Mouse (Mus musculus) brain, embryonic 18.5 days (tissue): ENCODE measurements at regions not wholly inside any gene's neighbourhood (a gene's known extent, or its start where the extent isn't known, plus 50 kb on each side); places are given as distances from the start of the nearest gene placed in this dataset.
"Not testable (repeated sequence)": the region's sequence is repeated elsewhere in the genome, so short reads cannot be mapped to it uniquely, and the experiment has no call there.

ENCODE experiments used
- DNase-seq: peaks from one replicate; pipeline ENCODE4 v3.0.0-alpha.2; 2012; ENCODE audit warnings: low read depth, low spot score

DNA sequence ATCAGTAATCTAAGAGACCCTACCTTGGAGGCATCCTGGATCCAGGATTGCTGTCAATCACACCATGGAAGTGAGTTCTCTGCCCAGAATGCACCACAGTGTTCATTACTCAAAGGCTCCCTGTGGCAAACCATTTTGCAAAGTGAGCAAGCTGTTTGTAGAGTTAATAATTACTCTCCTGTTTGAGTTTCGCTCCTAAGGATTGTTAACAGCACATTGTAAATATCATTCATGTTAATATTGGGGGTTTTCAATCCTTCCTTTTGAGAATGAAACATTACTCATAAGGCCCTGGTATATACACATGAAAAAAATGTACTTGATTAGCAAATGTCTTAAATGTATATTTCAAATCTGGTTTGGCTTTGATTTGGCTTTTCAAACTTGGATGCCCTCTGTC, 58.1 kb upstream of the Clstn2 start:
- no peak for DNase-seq

DNA sequence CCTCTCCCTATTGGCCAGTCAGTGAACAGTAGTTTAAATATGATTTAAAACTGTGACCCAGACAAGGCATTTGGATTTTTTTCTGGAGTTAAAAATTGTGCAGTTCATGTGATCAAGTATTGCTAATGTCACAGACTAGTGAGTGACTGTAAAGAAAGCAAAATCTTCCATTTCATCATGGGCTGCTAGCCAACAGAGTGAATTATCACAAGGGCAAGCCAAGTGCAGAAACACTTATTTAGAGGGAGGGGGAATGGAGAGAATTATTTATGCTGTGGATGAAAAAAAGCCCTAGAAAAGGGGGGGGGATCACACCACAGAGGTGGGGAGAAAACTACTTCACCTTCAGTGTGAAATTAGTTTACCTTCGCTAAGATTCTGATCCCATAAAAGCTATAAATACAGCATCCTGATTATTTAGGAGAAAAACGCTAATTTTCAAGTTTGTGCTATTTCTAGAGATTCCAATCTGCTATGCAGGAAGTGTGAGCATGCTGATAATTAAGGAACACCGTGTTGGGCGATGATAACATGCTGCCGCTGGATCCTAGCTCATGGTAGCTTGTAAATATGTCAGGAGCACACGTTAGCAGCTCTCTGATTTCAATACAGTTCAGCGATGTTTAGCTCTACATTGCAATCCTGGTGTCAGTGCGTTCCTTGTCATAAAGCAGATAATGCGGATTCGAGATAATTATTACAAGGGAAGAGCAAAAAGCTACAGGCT, 62.2 kb upstream of the Clstn2 start:
- peak; percentile 18 for DNase-seq

DNA sequence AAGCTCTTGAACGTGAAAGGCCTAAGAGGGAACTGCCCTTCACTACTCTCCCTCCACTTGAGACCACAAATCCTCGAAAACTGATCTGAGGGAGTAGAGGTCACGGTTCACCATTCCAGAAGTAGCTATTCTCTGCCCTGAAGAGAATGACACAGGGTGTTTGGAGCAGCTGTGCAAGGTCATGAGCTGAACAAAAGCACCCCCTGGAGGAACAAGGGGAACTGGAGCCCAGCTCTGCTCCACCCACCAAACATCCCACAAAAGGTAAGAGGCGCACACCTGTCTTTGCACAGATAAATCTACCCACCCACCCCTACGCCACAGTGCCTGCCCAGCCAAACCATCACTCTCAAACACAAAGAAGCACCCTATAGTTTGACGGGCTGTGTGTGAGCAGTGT, 90.4 kb upstream of the Clstn2 start:
- DNase-seq: no peak

DNA sequence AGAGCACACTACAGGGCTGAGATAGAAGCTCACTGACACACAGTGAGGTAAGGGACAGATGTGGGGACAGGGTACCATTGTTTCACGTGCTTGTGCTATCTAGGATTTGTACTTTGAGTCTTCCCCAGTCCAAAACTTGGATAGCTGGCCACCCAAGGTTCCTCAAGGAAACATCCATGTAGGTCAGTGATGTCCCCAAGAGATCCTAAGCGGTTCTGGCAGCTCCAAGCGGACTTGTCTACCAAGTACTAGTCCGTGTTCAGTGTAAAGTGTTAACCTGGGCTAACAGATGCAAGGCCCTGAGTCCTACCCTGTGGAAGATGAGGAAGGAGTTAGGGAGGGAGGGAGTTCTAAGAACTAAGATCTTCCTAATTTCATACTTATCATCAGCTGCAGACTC, 96.6 kb upstream of the Clstn2 start:
- DNase-seq: no peak

DNA sequence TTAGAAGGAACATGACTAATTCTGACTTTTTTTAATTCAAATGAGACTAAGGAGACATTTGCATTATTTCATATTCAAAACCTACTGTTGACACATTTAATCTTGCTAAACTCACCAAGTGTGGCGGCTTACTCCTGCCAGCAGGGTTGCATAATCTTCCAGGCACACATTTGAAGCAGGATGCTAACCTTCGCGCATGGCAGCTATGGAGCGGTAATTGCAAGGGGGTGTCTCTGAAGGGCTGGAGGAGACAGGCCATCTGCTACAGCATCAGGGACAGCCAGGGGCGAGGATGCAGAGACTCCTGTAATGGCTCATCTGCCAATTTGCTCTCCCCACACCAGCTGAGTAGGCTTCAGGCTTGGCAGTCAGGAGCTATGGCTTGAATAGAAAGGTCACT, 97.9 kb upstream of the Clstn2 start:
- peak; percentile 74 for DNase-seq

DNA sequence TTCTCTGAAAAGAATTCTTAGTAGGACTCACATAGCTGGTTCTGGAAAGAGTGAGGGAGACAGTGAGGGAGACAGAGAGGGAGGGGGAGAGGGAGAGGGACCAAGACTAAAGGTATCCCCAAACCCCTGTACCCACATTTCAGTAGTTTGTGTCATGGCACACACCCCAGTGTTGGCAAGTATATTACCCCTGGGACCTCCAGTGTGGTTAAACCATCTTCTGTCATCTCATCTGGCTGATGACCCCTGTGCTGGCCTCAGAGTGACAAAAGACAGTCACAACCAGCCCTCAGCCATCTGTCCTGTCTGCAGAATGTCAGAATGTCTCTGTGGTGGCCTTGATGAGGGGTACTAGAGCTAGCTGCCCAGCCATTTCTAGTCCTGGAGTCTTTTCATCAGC, 107.6 kb upstream of the Clstn2 start:
- DNase-seq: no peak

DNA sequence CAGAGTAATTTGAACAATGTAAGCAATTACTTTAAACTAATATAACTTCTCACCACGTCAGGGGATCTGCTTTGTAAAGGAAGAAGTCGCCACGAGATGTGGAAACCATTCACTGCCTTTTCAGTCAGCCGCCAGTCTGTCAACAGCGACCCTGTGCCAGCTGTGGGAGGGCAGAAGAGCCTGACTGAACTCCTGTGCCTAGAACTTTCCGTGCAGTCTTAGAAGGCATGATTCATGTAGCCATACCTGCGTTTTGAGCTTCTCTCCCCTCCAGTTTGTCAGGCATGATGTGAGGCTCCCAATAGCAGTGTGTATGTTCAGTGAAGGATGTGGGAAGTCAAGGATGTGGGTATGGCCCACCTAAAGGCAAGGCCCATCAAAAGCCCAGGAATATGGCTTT, 109.1 kb upstream of the Clstn2 start:
- DNase-seq: no peak

DNA sequence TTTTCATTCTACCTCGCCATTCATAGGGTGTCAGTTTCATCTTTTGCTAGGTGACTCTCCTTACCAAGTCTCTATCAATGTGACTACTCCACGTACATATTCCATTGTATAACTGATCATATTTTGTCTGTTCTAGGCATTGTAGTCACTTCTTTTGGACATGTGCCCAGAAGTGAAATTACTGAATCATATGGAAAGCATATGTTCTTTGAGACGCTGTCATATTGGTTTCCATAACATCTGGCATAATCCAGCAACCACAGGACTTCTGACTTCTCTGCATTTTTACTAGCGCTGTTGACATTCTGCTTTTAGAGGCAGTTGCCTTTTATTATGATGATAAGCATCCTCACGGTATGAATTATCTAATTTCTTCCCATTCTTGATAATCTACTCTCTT, 113.9 kb upstream of the Clstn2 start:
- no peak for DNase-seq

DNA sequence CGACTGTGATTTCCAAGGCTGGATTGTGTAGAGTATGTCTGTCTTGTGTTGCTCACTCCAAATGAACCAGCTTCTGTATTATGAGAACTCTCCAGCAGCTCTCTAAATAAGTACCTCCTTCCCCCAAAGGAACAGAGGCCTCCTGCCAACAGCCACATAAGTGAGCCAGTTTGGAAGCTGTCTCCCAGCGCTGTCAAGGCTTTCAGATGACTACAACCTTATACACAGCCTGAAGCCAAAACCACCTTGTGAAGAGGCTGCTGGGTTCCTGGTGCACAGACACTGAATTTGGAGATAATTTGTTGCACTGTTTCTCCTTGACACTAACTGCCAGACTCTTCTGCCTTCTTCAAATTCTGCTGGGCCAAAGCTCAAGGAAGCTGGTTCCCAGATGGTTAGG, 125.4 kb upstream of the Clstn2 start:
- peak; percentile 8 for DNase-seq

DNA sequence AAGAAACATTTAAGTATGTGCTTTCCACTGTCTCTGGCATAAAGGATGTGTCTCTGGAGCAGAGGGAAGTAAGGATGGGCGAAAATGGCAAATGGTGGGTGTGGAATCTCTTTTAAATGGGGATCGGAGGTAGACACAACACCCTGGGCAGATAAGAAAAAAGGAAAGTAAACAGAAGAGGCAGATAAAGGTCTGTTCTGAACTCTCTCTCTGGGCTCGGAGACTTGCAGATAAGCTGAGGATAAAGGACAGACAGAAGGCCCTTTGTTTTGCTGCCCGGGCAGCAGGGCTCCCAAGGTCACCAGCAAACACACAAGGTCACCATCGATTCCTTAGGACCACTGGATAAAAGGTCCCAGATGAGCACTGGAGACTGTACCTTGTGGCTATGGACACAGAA, 122.7 kb upstream of the Nmnat3 start:
- DNase-seq: no peak

DNA sequence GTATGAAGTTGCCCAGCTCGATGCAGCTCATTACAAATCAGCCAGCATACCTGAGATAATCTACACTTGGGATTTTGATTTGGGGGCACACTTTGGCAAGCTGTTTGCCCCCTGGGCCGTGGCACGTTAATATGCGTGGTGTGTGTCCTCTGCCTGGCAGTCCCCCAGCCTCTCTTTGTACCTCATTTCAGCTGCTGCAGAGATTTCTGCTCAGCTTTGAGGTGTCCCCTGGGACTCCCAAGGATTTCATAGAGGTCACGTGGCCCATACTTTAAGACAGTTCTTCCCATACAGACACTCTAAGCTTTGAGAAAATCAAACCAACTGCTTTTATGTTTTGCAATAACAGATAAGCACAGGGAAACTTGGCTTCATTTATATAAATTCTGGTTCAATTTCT, 113.2 kb upstream of the Nmnat3 start:
- DNase-seq: no peak

DNA sequence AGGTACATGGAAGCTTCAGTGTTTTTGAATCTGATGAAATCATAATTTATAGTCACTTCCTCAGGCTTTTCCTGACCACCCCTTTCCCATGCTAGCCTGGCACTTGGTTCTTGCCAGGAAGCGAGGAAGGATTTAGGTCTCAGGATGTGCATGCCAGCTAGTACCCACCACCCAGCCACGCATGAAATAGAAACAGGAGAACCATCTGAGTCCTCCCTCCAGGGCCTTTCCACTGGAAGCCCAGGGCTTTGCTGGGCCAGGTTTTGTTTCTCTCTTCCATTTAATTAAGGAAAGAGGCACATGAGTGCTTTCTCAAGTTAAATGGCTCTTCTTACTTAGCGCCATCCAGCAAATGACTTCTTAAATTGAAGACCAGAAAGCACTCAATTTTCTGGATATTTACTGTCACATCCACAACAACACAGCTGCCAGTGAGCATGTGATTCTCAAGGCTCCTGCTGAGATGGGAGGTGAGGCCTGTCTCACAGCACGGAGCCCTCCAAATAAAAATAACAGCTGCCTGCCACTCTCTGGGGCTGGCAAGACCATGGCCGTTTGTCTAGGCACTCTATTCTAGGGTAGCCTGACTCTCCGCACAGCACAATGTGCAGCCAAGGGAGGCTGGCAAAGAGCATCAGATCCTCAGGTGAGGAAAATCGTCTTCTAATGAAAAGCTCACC, 110.4 kb upstream of the Nmnat3 start:
- DNase-seq: no peak

DNA sequence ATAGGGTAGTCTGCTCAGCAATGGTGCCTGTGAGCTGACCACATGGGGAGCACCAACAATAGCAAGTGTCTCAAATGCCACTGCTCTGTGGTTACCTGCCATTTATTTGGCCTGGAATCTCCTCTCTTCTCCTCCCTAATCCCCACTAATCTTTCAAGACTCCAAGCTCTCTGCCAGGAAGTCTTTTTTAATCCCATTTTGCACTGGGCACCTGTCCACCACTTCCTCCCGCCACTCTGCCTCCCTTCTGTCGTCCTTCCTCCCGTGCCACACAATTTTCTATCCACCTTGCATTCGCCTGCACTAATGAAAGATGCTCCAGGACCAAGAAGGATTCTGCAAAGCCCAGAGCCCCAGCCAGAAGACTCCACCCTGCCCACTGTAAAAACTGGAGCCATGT, 106.5 kb upstream of the Nmnat3 start:
- DNase-seq: no peak

DNA sequence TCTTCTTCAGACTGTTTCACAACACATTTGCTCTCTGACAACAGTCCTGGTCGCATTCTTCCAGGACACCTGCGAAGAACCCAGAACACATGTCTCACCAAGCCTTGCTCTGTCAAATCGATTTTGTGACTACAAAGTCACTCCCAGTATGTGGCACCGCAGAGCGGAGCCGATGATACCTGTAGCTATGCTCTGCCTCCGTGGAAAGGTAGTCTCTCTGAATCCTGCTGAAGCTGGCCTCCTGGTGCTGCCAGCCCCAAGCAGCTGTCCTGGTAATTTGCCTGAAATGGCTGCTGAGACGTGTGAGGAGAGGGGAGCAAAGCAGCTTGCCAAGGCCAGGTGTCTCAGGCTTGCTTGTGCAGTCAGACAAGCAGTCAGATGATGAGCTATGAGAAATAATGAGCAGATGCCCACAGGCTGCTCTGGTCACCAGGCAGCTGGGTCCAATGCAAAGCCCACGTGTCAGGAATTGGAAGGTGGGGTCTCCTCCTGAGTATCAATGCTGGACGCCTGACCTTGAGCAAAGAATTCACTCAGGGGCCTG, 100.4 kb upstream of the Nmnat3 start:
- no peak for DNase-seq

DNA sequence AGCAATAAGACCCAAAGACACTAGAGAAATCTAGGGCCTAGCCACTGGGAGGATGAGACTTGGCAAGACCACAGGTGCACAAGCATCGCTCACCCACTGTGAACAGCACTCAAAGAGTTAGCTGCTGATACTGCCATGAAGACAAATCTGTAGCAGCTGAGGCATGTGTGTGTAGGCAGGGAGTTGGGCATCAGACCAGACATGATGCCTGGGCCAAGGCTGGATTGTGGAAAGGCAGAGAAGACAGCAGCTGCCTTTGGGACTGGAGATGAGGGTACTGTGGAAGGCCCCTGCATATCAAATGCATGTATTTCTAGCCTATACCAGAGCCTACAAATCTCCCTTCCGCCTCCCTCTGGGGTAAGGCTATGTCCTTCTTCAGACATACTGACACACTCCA, 92.9 kb upstream of the Nmnat3 start:
- DNase-seq: no peak

DNA sequence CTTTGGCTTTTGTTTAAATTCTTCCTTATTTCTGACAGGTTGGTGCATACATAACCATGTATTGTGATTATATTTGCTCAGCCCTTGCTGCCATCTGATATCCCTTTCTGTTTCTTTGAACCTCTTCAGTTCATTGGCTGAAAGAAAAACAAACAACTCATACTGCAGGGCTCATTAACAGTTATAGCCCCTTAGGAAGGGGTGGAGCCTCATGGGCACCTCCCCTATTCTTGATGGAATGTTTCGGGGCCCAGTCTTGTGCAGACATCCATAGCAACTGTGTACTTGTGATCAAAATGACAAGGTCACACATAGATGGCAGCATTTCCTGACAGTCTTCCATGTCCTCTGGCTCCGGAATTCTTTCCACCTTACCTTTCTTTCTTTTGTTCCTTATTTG, 68.4 kb upstream of the Nmnat3 start:
- DNase-seq: no peak

DNA sequence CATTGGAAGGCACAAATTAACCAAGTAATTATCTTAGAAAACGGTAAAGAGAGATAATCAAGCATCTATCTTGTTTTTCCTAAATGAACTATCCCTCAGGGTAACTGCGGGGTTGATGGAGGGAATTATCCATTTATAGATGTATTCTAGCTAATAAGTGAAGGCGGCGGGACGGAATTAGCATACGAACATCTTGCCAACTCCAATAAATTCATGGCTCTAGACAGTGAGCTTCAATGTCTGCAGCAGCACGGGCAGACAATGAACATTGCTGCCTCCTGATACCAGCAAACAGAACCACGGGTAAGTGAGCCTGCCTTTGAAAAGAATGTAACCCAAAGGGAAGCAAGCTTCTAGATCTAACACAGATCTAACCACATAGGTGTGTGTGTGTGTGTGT, 66.9 kb upstream of the Nmnat3 start:
- DNase-seq: peak; percentile 14

DNA sequence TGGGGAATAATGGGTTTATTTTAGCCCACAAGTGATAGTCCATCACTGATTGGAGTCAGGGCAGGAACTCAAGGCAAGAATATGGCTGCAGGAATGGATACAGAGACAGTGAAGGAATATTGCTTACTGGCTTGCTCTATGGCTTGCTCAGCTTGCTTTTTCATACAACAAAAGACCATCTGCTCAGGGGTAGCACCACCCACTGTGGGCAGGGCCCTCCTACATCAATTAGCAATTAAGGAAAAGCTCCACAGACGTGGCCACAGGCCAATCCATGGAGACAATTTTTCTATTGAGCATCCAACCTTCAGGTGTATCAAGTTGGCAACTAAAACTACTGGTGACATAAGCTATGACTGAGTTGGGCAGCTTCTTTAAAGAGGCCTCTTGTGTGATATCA, 65.5 kb upstream of the Nmnat3 start:
- DNase-seq: no peak

DNA sequence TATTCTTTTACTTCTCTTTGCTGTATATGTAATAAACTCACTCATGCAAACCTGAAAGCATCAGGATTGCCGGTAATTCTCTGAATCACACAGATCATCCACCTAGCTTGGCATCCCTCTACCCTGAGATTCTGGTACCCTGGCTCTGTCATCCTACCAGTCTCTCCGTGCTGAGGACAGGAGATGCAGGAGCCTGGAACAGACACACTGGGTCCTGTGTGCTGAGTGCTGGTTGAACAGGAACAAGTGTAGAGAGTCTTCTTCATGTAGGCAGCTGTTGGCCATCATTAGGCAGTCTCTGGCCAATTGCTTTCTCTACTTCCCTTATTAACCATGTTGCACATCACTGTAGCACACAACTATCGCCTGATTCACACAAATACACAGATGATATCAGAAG, 59.0 kb upstream of the Nmnat3 start:
- no peak for DNase-seq

DNA sequence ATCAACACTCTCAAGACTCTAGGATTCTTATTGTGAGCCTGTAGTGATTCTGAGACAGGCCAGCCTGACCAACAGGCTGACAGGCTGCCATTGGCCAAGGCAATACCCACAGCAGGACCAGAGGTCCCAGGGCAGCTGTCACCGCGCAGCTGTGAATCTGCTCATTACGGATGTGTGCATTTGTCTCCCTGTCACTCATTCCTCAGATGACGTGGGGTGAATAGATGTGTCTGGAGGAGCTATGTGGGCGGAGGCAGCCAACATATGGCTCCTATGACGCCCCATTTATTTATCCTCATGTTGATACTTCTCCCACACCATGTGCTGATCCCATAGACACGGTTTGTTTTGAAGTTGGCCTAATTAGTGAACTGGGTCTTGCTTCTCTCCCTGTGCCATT, 58.3 kb upstream of the Nmnat3 start:
- no peak for DNase-seq

DNA sequence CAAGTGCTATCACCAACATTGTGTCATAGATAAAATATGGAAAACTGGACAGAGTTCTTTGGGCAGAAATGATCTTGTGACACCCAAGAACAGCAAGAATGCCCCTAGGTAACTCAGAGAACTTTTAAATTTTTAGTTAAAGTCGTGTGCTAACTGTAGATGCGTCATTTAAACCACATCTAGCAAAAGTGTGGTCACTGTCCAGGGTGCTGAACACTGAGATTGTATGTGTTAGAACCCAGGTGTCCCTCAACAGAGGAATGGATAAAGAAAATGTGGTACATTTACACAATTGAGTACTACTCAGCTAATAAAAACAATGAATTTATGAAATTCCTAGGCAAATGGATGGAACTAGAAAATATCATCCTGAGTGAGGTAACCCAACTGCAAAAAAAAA, 52.5 kb upstream of the Nmnat3 start:
- not testable (repeated sequence) for DNase-seq
